9 mouse cellular contexts compared by ENCODE assay signal in the genomic region with DNA sequence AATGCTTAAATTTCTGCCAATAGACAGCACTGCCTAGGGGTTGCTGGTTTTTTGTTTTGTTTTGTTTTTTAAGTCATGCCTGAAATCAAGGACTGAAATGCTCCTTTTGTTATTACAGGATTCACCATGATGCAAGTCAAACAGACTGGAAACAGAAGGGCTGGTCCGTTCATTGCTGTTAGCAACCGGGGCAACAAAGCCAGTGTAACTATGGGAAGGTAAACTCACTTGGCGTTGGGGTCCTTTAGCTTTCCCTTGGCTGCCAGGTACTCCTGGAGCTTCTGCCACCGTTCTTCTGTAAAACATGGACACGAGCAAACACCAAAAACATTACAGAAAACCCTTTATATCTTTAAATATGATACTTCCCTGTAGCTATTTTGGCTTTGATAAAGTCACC. TPM values are rescaled to one million over a fixed set of nuclear protein-coding genes. Genes with fewer than 3 reads are reported as not detected.
A peak's percentile ranks its signal among the peaks of the same experiment; 100 is the strongest.
DNase-seq lines count a peak whose midpoint lies in the region; ATAC-seq and TF ChIP-seq lines count a peak whose summit lies in the region.
"Had no signal": no experiment of that assay in that cellular context is flagged by ENCODE, and none has a peak within 500 bp of the region (broad histone marks: within the 10 kb centered on the region; RNA-seq: fewer than 3 reads in every experiment).

No protein-coding gene starts in this region.

- no peaks in the 10 kb centered on the region for H3K27me3 ChIP-seq in heart, embryonic 11.5 days (ENCODE audit: control insufficient read depth, insufficient read depth, low read length)
- peaks cover 3% of the 10 kb centered on the region; the same call in 1 of the 2 replicates for H3K27me3 ChIP-seq in E14TG2a.4 (ENCODE audit: insufficient read depth, low read length)
- H3K27me3 ChIP-seq in forebrain, embryonic 13.5 days, result no peaks in the 10 kb centered on the region
- peaks cover 11% of the 10 kb centered on the region for H3K27me3 ChIP-seq in liver, embryonic 15.5 days

- peak overlapping the region; percentile 90 for H3K4me3 ChIP-seq in heart, embryonic 11.5 days (ENCODE audit: low read depth, low read length)
- H3K4me3 ChIP-seq in E14TG2a.4 (replicated peaks; ENCODE audit: low read length), result peak overlapping the region; percentile 99
- peak overlapping the region; percentile 73 for H3K4me3 ChIP-seq in forebrain, embryonic 13.5 days
- peak overlapping the region; percentile 74 for H3K4me3 ChIP-seq in liver, embryonic 15.5 days (replicated peaks)

- WGBS in heart, embryonic 11.5 days (ENCODE audit: insufficient replicate concordance), result 67% methylated on average over 5 of the region's 5 CpGs
- WGBS in forebrain, embryonic 13.5 days, result 44% methylated on average over 5 of the region's 5 CpGs
- 57% methylated on average over 5 of the region's 5 CpGs for WGBS in liver, embryonic 15.5 days (ENCODE audit: insufficient replicate concordance)

- H3K4me2 ChIP-seq in heart, embryonic 11.5 days, result peak overlapping the region; percentile 80
- peak overlapping the region; percentile 68 for H3K4me2 ChIP-seq in forebrain, embryonic 13.5 days
- peak overlapping the region; percentile 78 for H3K4me2 ChIP-seq in liver, embryonic 15.5 days

- no peak for ATAC-seq in heart, embryonic 11.5 days (replicated peaks; ENCODE audit: insufficient number of reproducible peaks, low FRiP score, low TSS enrichment)
- ATAC-seq in forebrain, embryonic 13.5 days, result no peak
- no peak for ATAC-seq in liver, embryonic 15.5 days (ENCODE audit: insufficient read depth)

- H3K9ac ChIP-seq in heart, embryonic 11.5 days (ENCODE audit: low read depth, low read length), result peak overlapping the region; percentile 87
- H3K9ac ChIP-seq in forebrain, embryonic 13.5 days, result peak overlapping the region; percentile 77
- H3K9ac ChIP-seq in liver, embryonic 15.5 days, result peak overlapping the region; percentile 90

- H3K36me3 ChIP-seq in heart, embryonic 11.5 days (ENCODE audit: control insufficient read depth, insufficient read depth, low read length), result no peaks in the 10 kb centered on the region
- H3K36me3 ChIP-seq in E14TG2a.4 (ENCODE audit: insufficient read depth, low read length), result peaks cover 22% of the 10 kb centered on the region
- H3K36me3 ChIP-seq in forebrain, embryonic 13.5 days (ENCODE audit: poor library complexity, severe bottlenecking), result peaks cover 16% of the 10 kb centered on the region; the same call in 1 of the 2 replicates
- peaks cover 22% of the 10 kb centered on the region for H3K36me3 ChIP-seq in liver, embryonic 15.5 days (replicated peaks)

- DNase-seq in heart, postnatal 14 days, result no peak
- DNase-seq in cerebellum, adult 11-12 months, result no peak
- DNase-seq in spleen, postnatal 36 days (ENCODE audit: low spot score in 2 of 2), result no peak
- DNase-seq in adrenal gland, adult (ENCODE audit: inconsistent age in 2 of 2, low spot score in 1 of 2), result no peak
- DNase-seq: cerebellum, postnatal 10 days had no signal

- H3K9me3 ChIP-seq in heart, embryonic 11.5 days (replicated peaks; ENCODE audit: control insufficient read depth, low read length), result no peaks in the 10 kb centered on the region
- H3K9me3 ChIP-seq in E14TG2a.4 (ENCODE audit: low read length), result no peaks in the 10 kb centered on the region
- no peaks in the 10 kb centered on the region for H3K9me3 ChIP-seq in forebrain, embryonic 13.5 days (replicated peaks)
- no peaks in the 10 kb centered on the region for H3K9me3 ChIP-seq in liver, embryonic 15.5 days (replicated peaks)

- TF ChIP-seq CTCF in E14TG2a.4 (conservative IDR thresholded peaks at IDR 0.05; ENCODE audit: low read length), result no peak

- intact Hi-C loops in heart, postnatal 14 days (cut with DNase I), result loop anchor here (2.0 to 5.0 kb wide), 2 partner anchors 96 to 113 kb away; no protein-coding TSS in a partner anchor

- H3K27ac ChIP-seq in heart, embryonic 11.5 days (ENCODE audit: low read depth, low read length), result 0 out of 2 replicates have a peak overlapping the region, but pooled peaks have one; percentile 85
- H3K27ac ChIP-seq in forebrain, embryonic 13.5 days, result no peak overlapping the region
- peak overlapping the region; percentile 93 for H3K27ac ChIP-seq in liver, embryonic 15.5 days (replicated peaks)

- H3K4me1 ChIP-seq in heart, embryonic 11.5 days (ENCODE audit: control insufficient read depth, insufficient read depth, low read length), result peaks cover 14% of the 10 kb centered on the region
- H3K4me1 ChIP-seq in E14TG2a.4 (replicated peaks; ENCODE audit: low read depth, low read length), result peaks cover 26% of the 10 kb centered on the region
- H3K4me1 ChIP-seq in forebrain, embryonic 13.5 days, result peaks cover 28% of the 10 kb centered on the region
- H3K4me1 ChIP-seq in liver, embryonic 15.5 days (replicated peaks), result peaks cover 33% of the 10 kb centered on the region

RNA-seq across cellular contexts. Expression of a gene that starts 0.9 kb away (rescaled TPM):
- 59.9 and 67.0 TPM in 2 replicates for polyA plus RNA-seq in heart, embryonic 11.5 days (2014; fragmentation: Nextera tagmentation; extraction: Ambion mirVana)
- 1 to 10 TPM; 3.4 to 6.0 TPM for total RNA-seq in heart, postnatal 14 days (2021)
- 41.1 and 41.6 TPM in 2 replicates for polyA plus RNA-seq in forebrain, embryonic 13.5 days (2015; fragmentation: Nextera tagmentation; extraction: Ambion mirVana)
- 25.9 and 26.7 TPM in 2 replicates for polyA plus RNA-seq in liver, embryonic 15.5 days (2015; fragmentation: Nextera tagmentation; extraction: Ambion mirVana)

RNA-seq across cellular contexts. Expression of a gene that starts 13.7 kb away (rescaled TPM):
- polyA plus RNA-seq in heart, embryonic 11.5 days (2014; fragmentation: Nextera tagmentation; extraction: Ambion mirVana), result 0.26 TPM in 1 of 2 replicates, not detected in the other
- under 1 TPM in 1 of 2 experiments, not detected in 1; 0.10 TPM for total RNA-seq in heart, postnatal 14 days (2021)
- 0.22 and 0.23 TPM in 2 replicates for polyA plus RNA-seq in forebrain, embryonic 13.5 days (2015; fragmentation: Nextera tagmentation; extraction: Ambion mirVana)
- 3.4 and 4.3 TPM in 2 replicates for polyA plus RNA-seq in liver, embryonic 15.5 days (2015; fragmentation: Nextera tagmentation; extraction: Ambion mirVana)
